Mouse (Mus musculus) heart, embryonic 10.5 days (tissue): ENCODE results near the gene Ogdhl. TPM values are rescaled to one million over a fixed set of nuclear protein-coding genes. Genes with fewer than 3 reads are reported as not detected.

Source experiments
- polyA plus RNA-seq: library from polyadenylated mRNA; unstranded; fragments of >200 nt; fragmentation: Nextera tagmentation; extraction: Ambion mirVana; gene quantifications from 2 replicates; pipeline ENCODE4 v1.2.1, GENCODE M21; 2016

Gene Ogdhl
- polyA plus RNA-seq, 1 experiment from 2014 or later = 15.3 TPM

Other genes starting within 250 kb of the Ogdhl start
- 26.5 and 36.6 TPM in 2 replicates for gene Oxnad1, start 236.6 kb upstream of the Ogdhl start, polyA plus RNA-seq
- 90.6 and 102 TPM in 2 replicates for gene Dph3, start 236.3 kb upstream of the Ogdhl start, polyA plus RNA-seq
- gene Msmb, start 180.0 kb upstream of the Ogdhl start, polyA plus RNA-seq = not detected in 2 replicates
- 102 and 112 TPM in 2 replicates for gene Ncoa4, start 162.2 kb upstream of the Ogdhl start, polyA plus RNA-seq
- gene Timm23, start 120.1 kb upstream of the Ogdhl start, polyA plus RNA-seq = 370 and 414 TPM in 2 replicates
- 32.7 and 35.3 TPM in 2 replicates for gene Parg, start 120.1 kb upstream of the Ogdhl start, polyA plus RNA-seq
- gene 1700024G13Rik, start 66.4 kb downstream of the Ogdhl start, polyA plus RNA-seq = not detected in 2 replicates
- 0.06 and 0.24 TPM in 2 replicates for gene Slc18a3, start 142.8 kb downstream of the Ogdhl start, polyA plus RNA-seq
- 0.06 and 0.10 TPM in 2 replicates for gene Chat, start 144.0 kb downstream of the Ogdhl start, polyA plus RNA-seq
- gene Ercc6, start 191.5 kb downstream of the Ogdhl start, polyA plus RNA-seq = 16.5 and 23.5 TPM in 2 replicates